Mouse (Mus musculus) erythroblast, embryonic 14.5 days (primary cell): ENCODE results near the gene F2r.

Experiments used
- GATA1 ChIP-seq: IDR thresholded peaks from 2 replicates; pipeline ENCODE4 v1.6.1; 2012; ENCODE audit warnings: low read length, inconsistent platforms, mixed read lengths
- TAL1 ChIP-seq: IDR thresholded peaks from 3 replicates; pipeline ENCODE4 v1.6.1; 2012; ENCODE audit warnings: low read length, inconsistent platforms, mixed read lengths

- TF ChIP-seq GATA1, result no peak
- no peak for TF ChIP-seq TAL1
These were observed 20.6 kb upstream of the F2r start for GRCm38 (mm10) chr13:95638894-95639293.
